Mouse (Mus musculus) hindbrain, embryonic 12.5 days (tissue): Measurements from ENCODE around the gene 2610021A01Rik. TPM values are rescaled to one million over a fixed set of nuclear protein-coding genes. Genes with fewer than 3 reads are reported as not detected.
"Not testable (repeated sequence)": the region's sequence is repeated elsewhere in the genome, so short reads cannot be mapped to it uniquely, and the experiment has no call there.

Source experiments
- ATAC-seq: fragments of 200-750 bp; cut with Nextera tagmentation; 2 replicates; pipeline ENCODE4 v1.8.0; 2017; ENCODE audit warnings: moderate TSS enrichment; ENCODE audit not compliant: low FRiP score
- H3K27ac ChIP-seq: fragments of 300-500 bp; sonication (generic); 2 replicates; pipeline ENCODE4 v1.5.1; 2016; ENCODE audit warnings: mild to moderate bottlenecking
- H3K27me3 ChIP-seq: fragments of 300-500 bp; sonication (generic); 2 replicates; pipeline ENCODE4 v1.6.1; 2016; ENCODE audit warnings: mild to moderate bottlenecking
- H3K36me3 ChIP-seq: fragments of 300-500 bp; sonication (generic); 2 replicates; pipeline ENCODE4 v1.6.1; 2016; ENCODE audit warnings: mild to moderate bottlenecking
- H3K4me1 ChIP-seq: fragments of 300-500 bp; sonication (generic); 2 replicates; pipeline ENCODE4 v1.6.1; 2016
- H3K4me2 ChIP-seq: fragments of 300-500 bp; sonication (generic); replicated peaks from 2 replicates; pipeline ENCODE4 v1.6.1; 2016; ENCODE audit warnings: mild to moderate bottlenecking
- H3K4me3 ChIP-seq: fragments of 300-500 bp; sonication (generic); 2 replicates; pipeline ENCODE4 v1.5.1; 2016; ENCODE audit warnings: mild to moderate bottlenecking
- H3K9ac ChIP-seq: fragments of 300-500 bp; sonication (generic); 2 replicates; pipeline ENCODE4 v1.6.1; 2016; ENCODE audit warnings: mild to moderate bottlenecking, moderate library complexity
- H3K9me3 ChIP-seq: fragments of 300-500 bp; sonication (generic); replicated peaks from 2 replicates; pipeline ENCODE4 v1.6.1; 2016; ENCODE audit warnings: mild to moderate bottlenecking
- WGBS: fragments of 180-500 bp; shearing (Covaris S2); methylation state at CpG from one replicate; pipeline ENCODE4 v1.1.7; 2016; 5-methylcytosine and 5-hydroxymethylcytosine counted together
- polyA plus RNA-seq: library from polyadenylated mRNA; unstranded; fragments of >200 nt; fragmentation: Nextera tagmentation; extraction: Ambion mirVana; gene quantifications from 2 replicates; pipeline ENCODE4 v1.2.1, GENCODE M21; 2016

2610021A01Rik gene
- polyA plus RNA-seq: 17.0 and 18.4 TPM in 2 replicates

DNA sequence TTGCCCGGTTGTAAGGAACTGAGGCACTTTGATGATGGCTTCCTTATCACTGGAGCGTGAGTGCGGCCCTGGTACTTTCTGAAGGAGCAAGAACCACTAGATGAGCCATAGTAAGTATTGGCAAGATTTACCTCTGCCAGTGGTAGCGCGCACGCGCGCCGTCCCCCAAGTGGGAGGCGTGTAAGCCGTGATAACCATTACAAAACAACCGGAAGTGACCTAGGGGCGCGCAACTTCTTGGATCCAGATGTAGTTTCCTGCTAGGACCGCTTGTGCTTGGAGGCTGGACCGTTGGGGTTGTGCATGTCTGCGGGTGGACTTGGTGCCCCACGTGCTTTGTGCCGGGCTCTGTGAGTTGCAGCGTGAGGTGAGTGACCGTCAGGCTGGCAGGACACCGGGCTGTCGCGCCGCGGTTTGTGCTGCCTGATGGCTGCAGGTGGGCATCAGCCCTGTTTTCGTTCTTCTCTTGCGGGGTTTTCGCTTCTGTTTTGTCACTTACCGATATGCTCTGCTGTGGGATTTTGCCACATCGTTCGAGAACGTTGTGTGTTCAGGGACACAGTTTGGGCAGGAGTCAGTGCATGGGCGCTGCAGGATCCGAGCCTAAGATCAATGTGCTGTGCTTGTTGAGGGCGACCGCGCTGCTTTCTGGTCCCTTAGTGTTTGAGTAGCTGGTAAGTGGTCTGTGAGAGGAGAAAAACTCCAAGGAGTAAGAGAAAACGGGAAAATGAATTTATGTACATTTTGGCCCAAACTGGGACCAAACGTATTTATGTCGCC, at the start of gene 2610021A01Rik:
TSS of gene 2610021A01Rik (plus strand) at position 197 of the 780 bp plus-strand sequence.
- Histone ChIP-seq H3K9me3 (no peaks in the 10 kb centered on the region), H3K27ac (no peak within 1 kb of the TSS), H3K27me3 (no peaks in the 10 kb centered on the region), H3K4me1 (peaks cover 6% of the 10 kb centered on the region), H3K36me3 (0 out of 2 replicates have a peak, but pooled peaks cover 2% of the 10 kb centered on the region), H3K9ac (peak within 1 kb of the TSS; percentile 71), H3K4me2 (peak within 1 kb of the TSS; percentile 74), H3K4me3 (peak within 1 kb of the TSS; percentile 58)
- ATAC-seq: peak; percentile 98
- WGBS: under 1% methylated on average over 41 of the region's 41 CpGs

DNA sequence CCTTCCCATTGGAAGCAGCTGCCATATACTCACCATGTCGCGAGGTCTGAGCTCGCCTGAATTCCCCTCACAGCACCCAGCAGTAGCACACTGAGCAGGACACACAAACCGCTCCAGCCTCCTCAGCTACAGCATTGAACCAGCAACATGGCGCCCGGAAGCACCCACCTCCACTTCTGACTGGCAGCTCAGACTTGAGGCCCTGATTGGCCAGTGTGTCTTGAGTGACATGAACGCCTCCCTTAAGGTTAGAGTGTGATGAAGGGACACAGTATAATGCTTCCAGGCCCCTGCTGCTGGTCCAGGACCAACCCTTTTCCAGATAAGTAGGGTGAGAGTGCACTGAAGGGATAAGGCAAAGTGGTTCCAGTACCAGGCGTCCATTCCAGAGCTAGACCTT, 38.3 kb upstream of the 2610021A01Rik start:
- Histone ChIP-seq H3K4me1 (no peaks in the 10 kb centered on the region), H3K27ac (no peak overlapping the region), H3K9me3 (peaks cover 20% of the 10 kb centered on the region), H3K36me3 (no peaks in the 10 kb centered on the region), H3K27me3 (no peaks in the 10 kb centered on the region), H3K4me3 (no peak overlapping the region), H3K9ac (no peak overlapping the region), H3K4me2 (no peak overlapping the region)
- WGBS: 74% methylated on average over 8 of the region's 8 CpGs
- no peak for ATAC-seq

DNA sequence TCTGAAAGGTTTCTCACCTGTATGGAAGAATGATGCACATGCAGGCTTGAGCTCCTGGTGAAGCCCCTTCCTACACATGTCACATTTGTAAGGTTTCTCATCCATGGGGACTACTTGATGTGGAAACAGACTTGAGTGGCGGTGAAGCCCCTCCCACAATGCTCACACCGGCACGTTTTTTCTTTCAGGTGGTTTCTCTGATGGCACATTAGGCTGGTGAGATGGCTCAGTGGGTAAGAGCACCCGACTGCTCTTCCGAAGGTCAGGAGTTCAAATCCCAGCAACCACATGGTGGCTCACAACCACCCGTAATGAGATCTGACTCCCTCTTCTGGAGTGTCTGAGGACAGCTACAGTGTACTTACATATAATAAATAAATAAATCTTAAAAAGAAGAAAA, 25.5 kb upstream of the 2610021A01Rik start, which contains the start of gene Gm6871:
TSS of gene Gm6871 (minus strand) at position 101 of the 400 bp plus-strand sequence.
- not testable (repeated sequence) for H3K4me2 ChIP-seq, H3K27me3 ChIP-seq, ATAC-seq, H3K36me3 ChIP-seq, H3K27ac ChIP-seq, H3K4me1 ChIP-seq, H3K9ac ChIP-seq, H3K4me3 ChIP-seq
- peaks cover 11% of the 10 kb centered on the region; the same call in 1 of the 2 replicates for H3K9me3 ChIP-seq
- WGBS: 84% methylated on average over 6 of the region's 6 CpGs

DNA sequence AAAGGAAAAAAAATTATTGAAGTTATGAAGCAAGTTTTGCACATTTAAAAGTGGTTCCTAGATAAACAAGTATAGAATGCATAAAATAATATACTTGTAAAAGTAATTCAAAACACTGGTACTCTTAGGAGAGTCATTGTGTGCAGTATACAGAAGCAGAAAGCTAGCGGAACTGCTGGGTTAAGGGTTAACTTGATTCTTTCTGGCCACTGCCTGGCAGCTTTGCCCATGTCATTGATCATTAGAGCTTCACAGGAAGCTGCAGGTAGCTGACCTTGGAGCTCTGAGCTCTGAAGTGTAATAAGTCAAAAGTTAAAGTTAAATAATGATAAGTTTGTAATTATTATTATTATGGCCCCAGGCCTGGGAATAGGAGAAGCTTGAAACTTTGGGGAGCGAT, 21.1 kb upstream of the 2610021A01Rik start:
- Histone ChIP-seq H3K27me3 (no peaks in the 10 kb centered on the region), H3K4me3 (no peak overlapping the region), H3K4me1 (no peaks in the 10 kb centered on the region), H3K4me2 (no peak overlapping the region), H3K36me3 (no peaks in the 10 kb centered on the region), H3K27ac (no peak overlapping the region), H3K9ac (no peak overlapping the region), H3K9me3 (peaks cover 2% of the 10 kb centered on the region; the same call in 1 of the 2 replicates)
- no peak for ATAC-seq
- WGBS: 94% methylated on average over 2 of the region's 2 CpGs

- Histone ChIP-seq H3K9ac (no peak overlapping the region), H3K36me3 (no peaks in the 10 kb centered on the region), H3K4me2 (no peak overlapping the region), H3K27me3 (no peaks in the 10 kb centered on the region), H3K27ac (no peak overlapping the region), H3K4me1 (no peaks in the 10 kb centered on the region), H3K4me3 (no peak overlapping the region), H3K9me3 (peaks cover 4% of the 10 kb centered on the region; the same call in 1 of the 2 replicates)
- ATAC-seq: no peak
Measured at GRCm38 (mm10) chr7:41582028-41582427, 17.0 kb upstream of the 2610021A01Rik start.

DNA sequence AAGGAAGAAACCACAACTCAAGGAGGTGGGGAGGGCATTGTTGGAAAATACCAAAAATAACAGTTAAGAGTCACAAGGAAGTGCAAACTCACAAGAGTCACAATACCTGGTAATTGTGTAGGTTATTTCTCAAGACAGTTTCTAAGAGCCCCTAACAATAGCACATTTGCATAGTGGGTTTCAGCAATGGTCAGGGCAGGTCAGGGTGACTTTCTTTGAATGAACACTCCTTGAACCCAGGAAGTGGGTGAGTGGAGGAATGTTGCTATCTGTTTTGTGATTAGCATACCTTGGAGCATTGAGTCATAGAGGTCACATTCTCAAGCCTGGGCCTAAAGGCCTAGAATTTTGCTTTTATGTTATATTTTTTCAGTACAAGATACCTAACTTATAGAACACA, 11.2 kb upstream of the 2610021A01Rik start:
- H3K4me1 ChIP-seq, H3K4me2 ChIP-seq, H3K36me3 ChIP-seq, H3K27ac ChIP-seq, ATAC-seq, H3K27me3 ChIP-seq, H3K9me3 ChIP-seq, H3K4me3 ChIP-seq, H3K9ac ChIP-seq: not testable (repeated sequence)

DNA sequence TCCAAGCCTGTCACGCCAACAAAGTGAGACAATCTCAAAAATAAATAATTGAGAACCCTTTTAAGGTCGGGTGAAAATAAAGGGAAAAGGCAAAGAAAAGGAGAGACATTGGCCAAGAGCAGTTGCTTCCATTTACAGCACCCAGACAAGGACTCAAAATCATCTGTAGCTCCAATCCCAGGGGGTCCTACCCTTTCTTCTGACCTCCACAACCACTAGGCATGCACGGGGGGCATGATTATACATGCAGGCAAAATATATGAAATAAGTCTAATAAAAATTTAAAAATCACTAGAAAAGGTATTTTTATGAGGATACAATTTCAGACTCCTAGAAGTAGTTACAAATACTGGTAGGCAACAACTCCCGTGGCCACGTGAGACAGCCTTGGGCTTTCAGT, 415 bp upstream of the 2610021A01Rik start:
- H3K4me3 ChIP-seq: peak overlapping the region; percentile 58
- WGBS: 51% methylated on average over 5 of the region's 5 CpGs
- ATAC-seq: peak; percentile 31

GRCm38 (mm10) chr7:41599932-41600548, 1.0 kb downstream of the 2610021A01Rik start:
- Histone ChIP-seq H3K27ac (no peak overlapping the region), H3K9me3 (no peaks in the 10 kb centered on the region), H3K27me3 (no peaks in the 10 kb centered on the region), H3K4me3 (peak overlapping the region; percentile 58), H3K36me3 (0 out of 2 replicates have a peak, but pooled peaks cover 4% of the 10 kb centered on the region), H3K4me2 (peak overlapping the region; percentile 74), H3K4me1 (peaks cover 6% of the 10 kb centered on the region), H3K9ac (peak overlapping the region; percentile 71)
- WGBS: 15% methylated on average over 3 of the region's 3 CpGs
- no peak for ATAC-seq

More for the DNA sequence above, 415 bp upstream of the 2610021A01Rik start:
- Histone ChIP-seq H3K9me3 (no peaks in the 10 kb centered on the region), H3K27ac (no peak overlapping the region), H3K4me1 (peaks cover 6% of the 10 kb centered on the region), H3K27me3 (no peaks in the 10 kb centered on the region), H3K36me3 (0 out of 2 replicates have a peak, but pooled peaks cover 2% of the 10 kb centered on the region), H3K9ac (peak overlapping the region; percentile 54; the same call in 1 of the 2 replicates), H3K4me2 (peak overlapping the region; percentile 74)

DNA sequence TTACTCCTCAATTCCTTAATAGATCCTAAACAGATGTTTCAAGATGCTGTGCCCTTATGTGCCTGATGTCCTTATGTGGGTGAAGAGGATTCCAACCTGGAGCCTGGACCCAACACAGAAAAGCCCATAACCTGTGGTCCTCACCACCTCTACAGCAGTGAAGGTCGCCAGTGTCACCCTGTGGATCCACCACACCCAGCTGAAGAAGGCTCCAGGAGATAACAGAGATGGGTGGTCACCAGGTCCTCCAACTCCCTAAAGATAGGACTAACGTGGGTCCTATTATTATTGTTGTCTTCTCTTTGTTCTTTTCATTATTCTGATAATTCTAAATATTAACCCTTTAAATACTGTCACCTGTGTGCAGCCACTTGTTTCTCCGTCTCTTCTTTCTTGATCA, 12.6 kb downstream of the 2610021A01Rik start:
- peaks cover 37% of the 10 kb centered on the region for H3K36me3 ChIP-seq
- no peaks in the 10 kb centered on the region; the same call in 1 of the 2 replicates for H3K9me3 ChIP-seq
- H3K4me1 ChIP-seq: no peaks in the 10 kb centered on the region
- no peak overlapping the region for H3K9ac ChIP-seq
- no peak overlapping the region for H3K4me3 ChIP-seq
- H3K27ac ChIP-seq: no peak overlapping the region
- no peaks in the 10 kb centered on the region for H3K27me3 ChIP-seq
- ATAC-seq: no peak
- 80% methylated on average over 3 of the region's 3 CpGs for WGBS
- no peak overlapping the region for H3K4me2 ChIP-seq

GRCm38 (mm10) chr7:41616241-41616640, 17.2 kb downstream of the 2610021A01Rik start:
- H3K4me2 ChIP-seq, H3K9me3 ChIP-seq, H3K27ac ChIP-seq, ATAC-seq, H3K4me3 ChIP-seq, H3K9ac ChIP-seq, H3K4me1 ChIP-seq, H3K27me3 ChIP-seq: not testable (repeated sequence)
- peaks cover 41% of the 10 kb centered on the region for H3K36me3 ChIP-seq
- WGBS: 93% methylated on average over 1 of the region's 1 CpGs

DNA sequence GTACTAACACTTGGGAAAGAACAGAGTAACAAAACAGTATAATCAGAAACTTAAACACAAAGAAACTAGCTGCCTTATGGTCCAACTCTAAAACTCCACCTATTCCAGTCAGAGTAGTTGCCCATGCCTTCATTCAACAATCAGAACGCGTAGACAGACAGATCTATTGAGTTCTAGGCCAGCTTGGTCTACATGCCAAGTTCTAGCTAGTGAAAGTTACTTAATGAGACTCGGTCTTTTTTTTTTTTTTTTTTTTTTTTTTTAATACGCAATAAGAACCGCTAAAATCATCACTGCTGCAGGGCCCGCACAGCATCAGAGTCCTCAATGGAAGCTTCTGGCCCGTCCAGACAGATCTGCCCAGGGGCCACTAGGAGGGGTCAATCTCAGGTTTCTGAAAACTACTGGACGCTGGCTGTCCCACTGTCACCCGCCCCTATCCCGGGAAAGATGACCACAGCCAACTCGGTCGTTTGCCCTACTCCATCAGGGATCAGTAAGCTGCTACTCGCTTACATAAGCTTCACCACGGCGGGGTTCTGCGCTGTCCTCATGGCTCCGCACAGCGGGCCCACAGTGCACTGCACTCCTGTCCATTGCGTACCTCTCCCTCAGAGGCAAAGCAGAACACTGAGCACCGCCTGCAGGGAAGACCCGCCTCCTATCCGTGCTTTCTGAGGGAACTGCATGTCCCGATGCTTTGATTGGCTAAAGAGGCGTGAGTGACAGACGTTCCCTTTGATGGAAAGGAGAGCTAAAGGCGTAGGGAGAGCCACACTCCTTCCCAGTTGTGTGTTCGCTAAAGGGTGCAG, 33.6 kb downstream of the 2610021A01Rik start, which contains the start of gene Zfp788:
TSS of gene Zfp788 (plus strand) at position 795 of the 812 bp plus-strand sequence.
- ATAC-seq: peak; percentile 97
- Histone ChIP-seq H3K4me1 (peaks cover 6% of the 10 kb centered on the region), H3K9me3 (0 out of 2 replicates have a peak, but pooled peaks cover 11% of the 10 kb centered on the region), H3K36me3 (peaks cover 30% of the 10 kb centered on the region), H3K9ac (peak within 1 kb of the TSS; percentile 72), H3K4me2 (peak within 1 kb of the TSS; percentile 63), H3K4me3 (peak within 1 kb of the TSS; percentile 52), H3K27me3 (no peaks in the 10 kb centered on the region), H3K27ac (peak within 1 kb of the TSS; percentile 94)
- under 1% methylated on average over 27 of the region's 27 CpGs for WGBS
